Mouse (Mus musculus): Measurements from ENCODE around the gene Rb1. TPM values are rescaled to one million over a fixed set of nuclear protein-coding genes. Genes with fewer than 3 reads are reported as not detected.

Gene Rb1
- polyA plus RNA-seq, 1 experiment from 2014 or later = 27.1 TPM

DNA sequence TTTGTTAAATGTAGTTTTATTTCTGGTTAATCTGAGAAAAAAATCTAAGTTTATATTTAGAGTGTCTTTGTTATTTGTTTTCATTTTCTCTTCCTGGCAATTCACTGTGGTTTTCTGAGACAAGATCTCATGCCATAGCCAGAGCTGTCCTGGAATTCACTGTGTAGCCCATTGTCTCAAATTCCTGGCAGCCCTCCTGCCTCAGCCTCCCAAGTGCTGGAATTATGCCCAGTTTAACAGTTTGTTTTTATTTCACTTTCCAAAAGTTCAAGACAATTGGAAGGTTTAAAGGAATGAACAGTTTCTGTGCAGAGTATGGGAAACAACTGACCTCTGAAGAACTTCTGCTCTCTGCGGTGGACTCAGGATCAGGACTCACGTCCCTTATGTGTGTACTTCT lies 4.2 kb upstream of the Rb1 start:
- 94% methylated on average over 2 of the region's 2 CpGs for WGBS
- Histone ChIP-seq H3K4me1 (replicated peaks) (peaks cover 9% of the 10 kb centered on the region), H3K9me3 (no peaks in the 10 kb centered on the region), H3K4me3 (no peak overlapping the region), H3K27ac (no peak overlapping the region), H3K27me3 (ENCODE audit: insufficient read depth, poor library complexity, severe bottlenecking) (no peaks in the 10 kb centered on the region), H3K36me3 (no peaks in the 10 kb centered on the region)
- DNase-seq (ENCODE audit: low spot score) = no peak

DNA sequence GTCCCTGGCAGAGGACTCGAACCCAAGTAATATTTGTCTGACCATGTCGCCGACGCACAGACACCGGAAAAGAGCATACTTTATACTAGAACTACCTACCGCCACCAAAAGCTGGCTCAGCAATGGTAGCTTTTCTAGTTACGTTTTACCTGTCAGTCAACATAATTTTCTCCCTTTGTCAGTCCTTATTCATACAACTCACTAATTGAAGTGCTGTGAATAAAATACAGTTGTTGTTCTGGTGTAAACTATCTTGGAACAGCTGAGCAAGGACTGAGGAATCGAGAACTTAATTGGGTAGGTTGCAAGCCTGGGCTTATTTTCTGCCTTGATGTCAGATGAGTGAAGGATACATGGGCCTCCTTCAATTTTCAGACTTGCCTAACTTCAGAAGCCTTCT lies 889 bp upstream of the Rb1 start:
- WGBS = 10% methylated on average over 8 of the region's 8 CpGs
- DNase-seq (ENCODE audit: low spot score) = no peak
- Histone ChIP-seq H3K4me3 (peak overlapping the region; percentile 95), H3K4me1 (replicated peaks) (peaks cover 18% of the 10 kb centered on the region), H3K27me3 (ENCODE audit: insufficient read depth, poor library complexity, severe bottlenecking) (no peaks in the 10 kb centered on the region), H3K9me3 (no peaks in the 10 kb centered on the region), H3K27ac (peak overlapping the region; percentile 96), H3K36me3 (peaks cover 1% of the 10 kb centered on the region; the same call in 1 of the 2 replicates)

DNA sequence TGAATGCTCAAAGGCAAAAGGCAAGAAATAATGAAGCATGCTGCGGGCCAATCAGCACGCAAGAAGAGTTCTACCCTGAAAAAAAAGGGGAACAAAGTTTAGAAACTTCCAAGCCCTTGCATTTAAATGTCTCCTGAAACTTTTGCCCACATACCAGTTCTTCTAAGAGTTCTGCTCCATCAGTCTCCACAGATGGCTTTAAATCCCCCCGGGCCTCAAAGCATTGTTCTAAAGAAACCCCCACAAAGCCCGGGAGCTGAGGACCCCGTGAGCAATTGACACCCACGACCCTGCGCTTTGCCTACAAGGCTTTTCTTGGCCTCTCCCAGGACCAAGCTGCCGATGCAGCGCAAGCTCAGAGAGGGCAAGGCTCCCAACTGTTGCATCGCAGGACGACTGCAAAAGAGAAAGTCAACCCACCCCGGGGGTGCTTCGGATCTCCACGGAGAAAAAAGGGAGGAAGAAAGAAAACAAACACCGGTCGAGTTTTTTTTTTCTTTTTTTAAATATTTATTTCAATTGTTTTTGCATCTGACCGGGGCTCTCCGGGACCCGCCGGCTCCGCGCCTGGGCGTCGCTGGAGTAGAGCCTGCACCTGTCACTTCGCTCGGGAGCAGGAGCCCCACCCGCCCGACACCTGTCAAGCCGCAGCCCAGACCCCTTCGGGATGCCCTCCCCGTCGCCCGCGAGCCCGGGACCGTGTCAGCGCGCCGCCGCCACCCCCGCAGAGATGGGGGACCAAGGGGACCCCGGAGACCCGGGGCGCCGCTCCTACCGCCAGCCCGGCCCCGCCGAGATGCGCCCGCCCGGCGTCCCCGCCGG lies 777 bp downstream of the Rb1 start:
- H3K4me1 ChIP-seq (replicated peaks) = peaks cover 18% of the 10 kb centered on the region
- H3K36me3 ChIP-seq = peaks cover 15% of the 10 kb centered on the region; the same call in 1 of the 2 replicates
- H3K27ac ChIP-seq = peak overlapping the region; percentile 96
- H3K4me3 ChIP-seq = peak overlapping the region; percentile 95
- DNase-seq (ENCODE audit: low spot score) = peak; percentile 63
- under 1% methylated on average over 55 of the region's 55 CpGs for WGBS
- no peaks in the 10 kb centered on the region for H3K27me3 ChIP-seq (ENCODE audit: insufficient read depth, poor library complexity, severe bottlenecking)
- H3K9me3 ChIP-seq = no peaks in the 10 kb centered on the region

DNA sequence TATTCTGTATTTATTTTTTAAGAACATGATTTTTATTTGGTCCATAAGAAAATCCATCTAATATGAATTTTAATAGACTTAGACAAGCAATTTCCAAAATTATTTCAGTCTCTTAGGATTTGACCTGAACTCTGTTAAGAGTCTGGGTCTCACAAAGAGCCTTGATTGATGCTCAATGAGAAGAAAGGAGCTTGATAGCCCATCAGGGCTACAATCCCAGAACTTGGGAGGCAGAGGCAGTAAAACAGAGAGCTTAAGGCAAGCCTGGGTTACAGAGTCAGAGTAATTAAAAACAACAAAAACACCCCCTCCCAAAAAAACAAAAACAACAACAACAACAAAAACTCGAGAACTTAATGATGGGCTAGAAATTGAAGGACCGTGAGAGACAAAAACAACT lies 1.7 kb downstream of the Rb1 start:
- H3K27ac ChIP-seq = no peak overlapping the region
- peak overlapping the region; percentile 95 for H3K4me3 ChIP-seq

DNA sequence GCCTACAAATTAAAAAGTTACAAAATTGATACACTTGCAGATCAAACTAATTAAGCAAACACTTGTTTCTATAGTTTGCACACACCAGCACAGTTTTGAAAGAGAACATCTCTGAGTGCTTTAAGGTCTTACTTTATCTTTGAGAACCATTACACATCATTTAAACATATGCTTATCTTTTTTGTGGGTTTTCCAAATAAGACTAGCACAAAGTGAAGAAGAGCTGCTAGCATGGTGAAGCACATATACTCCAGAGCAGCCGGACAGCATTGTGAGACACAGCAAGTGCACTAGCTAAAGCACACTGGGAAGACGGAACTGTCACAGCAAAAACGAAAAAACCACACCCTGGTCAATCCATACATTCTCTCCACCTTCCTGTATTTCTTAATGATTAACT lies 3.5 kb downstream of the Rb1 start:
- 85% methylated on average over 3 of the region's 3 CpGs for WGBS
- no peaks in the 10 kb centered on the region for H3K9me3 ChIP-seq
- H3K27me3 ChIP-seq (ENCODE audit: insufficient read depth, poor library complexity, severe bottlenecking) = no peaks in the 10 kb centered on the region
- peaks cover 29% of the 10 kb centered on the region for H3K36me3 ChIP-seq
- H3K4me1 ChIP-seq (replicated peaks) = peaks cover 18% of the 10 kb centered on the region
- H3K4me3 ChIP-seq = no peak overlapping the region
- no peak overlapping the region for H3K27ac ChIP-seq
- DNase-seq (ENCODE audit: low spot score) = no peak

More for the DNA sequence above, 1.7 kb downstream of the Rb1 start:
- Histone ChIP-seq H3K4me1 (replicated peaks) (peaks cover 18% of the 10 kb centered on the region), H3K36me3 (peaks cover 22% of the 10 kb centered on the region; the same call in 1 of the 2 replicates), H3K9me3 (no peaks in the 10 kb centered on the region), H3K27me3 (ENCODE audit: insufficient read depth, poor library complexity, severe bottlenecking) (no peaks in the 10 kb centered on the region)
- DNase-seq (ENCODE audit: low spot score) = no peak
- 53% methylated on average over 2 of the region's 2 CpGs for WGBS

DNA sequence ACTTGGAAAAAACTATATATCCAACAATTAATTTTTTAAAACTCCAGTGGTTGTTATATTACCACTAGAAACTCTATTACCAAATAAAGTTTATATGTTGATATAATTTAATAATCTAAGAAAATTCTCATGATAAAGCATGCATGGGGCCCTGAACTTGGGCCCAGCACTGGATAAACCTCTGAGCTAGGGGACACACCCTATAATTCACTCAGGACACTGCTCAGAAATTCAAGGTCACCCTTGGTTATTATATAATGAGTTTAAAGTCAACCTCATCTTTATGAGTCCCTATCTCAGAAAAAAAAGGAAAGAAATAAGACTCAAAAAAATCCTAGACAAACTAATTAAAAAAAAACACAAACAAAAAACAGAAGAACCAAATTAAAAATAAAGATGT lies 8.7 kb downstream of the Rb1 start:
- H3K36me3 ChIP-seq = peaks cover 29% of the 10 kb centered on the region
- no peak overlapping the region for H3K27ac ChIP-seq
- 0 out of 2 replicates have a peak, but pooled peaks cover 2% of the 10 kb centered on the region for H3K4me1 ChIP-seq (replicated peaks)

DNA sequence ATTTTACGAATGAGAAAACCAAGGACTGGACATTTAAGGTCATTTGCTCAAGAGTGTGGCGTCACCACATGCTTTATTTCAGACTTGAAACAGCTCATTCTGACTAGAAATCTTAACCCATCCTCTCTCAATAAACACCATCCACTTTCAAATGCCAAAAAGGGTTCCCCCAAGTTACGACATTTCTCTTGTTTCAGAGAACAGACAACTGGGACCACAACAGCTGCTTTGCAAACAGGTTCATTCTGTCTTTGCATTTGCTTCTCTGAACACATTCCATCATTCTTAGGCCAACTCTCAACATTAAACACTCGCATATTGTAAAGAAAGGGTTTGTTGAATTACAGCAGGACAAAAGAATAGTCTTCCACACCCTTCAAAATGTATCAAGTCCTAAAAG lies 11.8 kb downstream of the Rb1 start:
- H3K4me1 ChIP-seq (replicated peaks) = 0 out of 2 replicates have a peak, but pooled peaks cover 2% of the 10 kb centered on the region
- WGBS = 83% methylated on average over 4 of the region's 4 CpGs
- H3K27me3 ChIP-seq (ENCODE audit: insufficient read depth, poor library complexity, severe bottlenecking) = no peaks in the 10 kb centered on the region
- peaks cover 6% of the 10 kb centered on the region for H3K36me3 ChIP-seq
- no peaks in the 10 kb centered on the region for H3K9me3 ChIP-seq
- no peak overlapping the region for H3K27ac ChIP-seq
- H3K4me3 ChIP-seq = no peak overlapping the region
- DNase-seq (ENCODE audit: low spot score) = no peak

More for the DNA sequence above, 8.7 kb downstream of the Rb1 start:
- H3K4me3 ChIP-seq = no peak overlapping the region
- no peaks in the 10 kb centered on the region for H3K9me3 ChIP-seq
- DNase-seq (ENCODE audit: low spot score) = no peak
- H3K27me3 ChIP-seq (ENCODE audit: insufficient read depth, poor library complexity, severe bottlenecking) = no peaks in the 10 kb centered on the region

DNA sequence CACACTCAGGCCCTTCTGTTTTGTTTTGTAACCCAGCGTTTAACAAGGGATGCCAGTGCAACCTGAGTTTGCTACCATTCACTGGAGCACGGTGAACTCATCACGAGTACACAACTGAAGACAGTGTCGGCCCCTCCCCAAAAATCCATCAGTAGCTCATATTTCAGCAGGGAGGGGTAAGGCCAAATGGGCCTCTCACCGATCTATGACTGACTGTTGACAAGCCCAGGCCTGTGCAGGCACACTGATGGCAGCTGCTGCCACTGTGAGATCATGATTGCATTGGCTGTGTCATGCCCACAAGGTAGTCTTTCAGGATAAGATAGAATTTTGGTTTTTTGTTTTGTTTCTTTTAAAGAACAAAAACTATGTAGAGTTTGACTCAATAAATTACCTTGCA lies 12.2 kb downstream of the Rb1 start:
- DNase-seq (ENCODE audit: low spot score) = no peak
- H3K27ac ChIP-seq = no peak overlapping the region
- H3K4me1 ChIP-seq (replicated peaks) = 0 out of 2 replicates have a peak, but pooled peaks cover 2% of the 10 kb centered on the region
- H3K4me3 ChIP-seq = no peak overlapping the region
- H3K27me3 ChIP-seq (ENCODE audit: insufficient read depth, poor library complexity, severe bottlenecking) = no peaks in the 10 kb centered on the region
- 0 out of 2 replicates have a peak, but pooled peaks cover 1% of the 10 kb centered on the region for H3K36me3 ChIP-seq
- WGBS = 72% methylated on average over 5 of the region's 5 CpGs
- H3K9me3 ChIP-seq = no peaks in the 10 kb centered on the region

DNA sequence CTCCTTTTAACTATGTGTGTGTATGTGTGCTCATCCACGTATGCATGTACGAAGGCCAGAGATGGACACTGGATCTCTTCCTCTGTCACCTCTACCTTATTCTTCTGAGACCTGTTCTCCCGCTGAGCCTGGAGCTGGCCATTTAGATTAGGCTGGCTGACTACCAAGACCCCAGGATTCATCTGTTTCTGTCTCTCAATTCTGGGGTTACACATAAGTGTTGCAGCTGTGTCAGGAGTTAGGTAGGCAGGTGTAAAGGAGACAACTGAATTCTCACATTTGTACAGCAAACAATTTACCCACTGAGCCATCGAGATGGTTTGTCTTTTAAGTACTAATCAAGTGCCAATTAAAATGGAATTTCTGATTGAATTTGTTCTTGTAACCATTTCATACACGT lies 12.7 kb downstream of the Rb1 start:
- 91% methylated on average over 5 of the region's 5 CpGs for WGBS
- 0 out of 2 replicates have a peak, but pooled peaks cover 2% of the 10 kb centered on the region for H3K4me1 ChIP-seq (replicated peaks)
- no peak overlapping the region for H3K4me3 ChIP-seq
- no peak for DNase-seq (ENCODE audit: low spot score)
- H3K27ac ChIP-seq = no peak overlapping the region
- no peaks in the 10 kb centered on the region for H3K36me3 ChIP-seq
- no peaks in the 10 kb centered on the region for H3K27me3 ChIP-seq (ENCODE audit: insufficient read depth, poor library complexity, severe bottlenecking)
- no peaks in the 10 kb centered on the region for H3K9me3 ChIP-seq

DNA sequence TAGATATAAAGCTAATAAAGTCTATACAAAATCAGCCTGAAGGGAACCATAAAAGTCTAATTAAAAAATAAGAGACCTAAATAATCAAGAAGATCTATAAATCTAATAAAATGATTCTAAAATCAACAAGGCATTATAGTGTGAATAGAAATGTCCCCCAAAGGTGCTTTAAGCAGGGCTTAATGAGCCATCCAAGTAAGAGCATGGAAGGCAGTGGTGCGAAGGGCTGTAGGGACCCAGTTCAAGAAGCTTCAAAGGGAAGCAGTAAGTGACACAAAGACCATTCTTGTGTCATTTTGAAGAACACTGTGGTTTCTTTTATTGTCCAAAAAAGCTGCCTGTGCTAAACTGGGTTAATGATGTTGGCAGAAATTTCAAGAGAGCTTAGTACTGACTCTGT lies 18.1 kb downstream of the Rb1 start:
- Histone ChIP-seq H3K36me3 (no peaks in the 10 kb centered on the region), H3K27me3 (ENCODE audit: insufficient read depth, poor library complexity, severe bottlenecking) (no peaks in the 10 kb centered on the region), H3K9me3 (no peaks in the 10 kb centered on the region), H3K4me1 (replicated peaks) (no peaks in the 10 kb centered on the region), H3K4me3 (no peak overlapping the region), H3K27ac (no peak overlapping the region)
- 89% methylated on average over 1 of the region's 1 CpGs for WGBS
- DNase-seq (ENCODE audit: low spot score) = no peak

DNA sequence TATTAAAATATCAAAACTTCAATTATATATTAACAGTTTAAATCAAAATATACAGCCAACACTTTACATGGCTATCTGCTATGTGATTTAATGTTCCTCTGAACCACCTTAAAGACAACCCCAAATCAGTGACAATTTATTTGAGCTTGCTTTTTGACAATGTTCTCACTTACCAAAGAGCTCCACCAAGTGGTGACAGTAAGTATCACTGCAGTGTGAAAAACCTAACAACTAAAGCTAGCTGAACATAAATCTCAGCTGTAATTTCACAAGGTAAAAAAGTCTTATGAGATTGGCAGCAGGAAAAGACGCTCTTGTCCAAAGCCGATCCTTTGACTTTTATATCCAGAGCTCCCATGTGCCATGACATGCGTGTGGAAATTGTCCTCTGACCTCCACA lies 22.4 kb downstream of the Rb1 start:
- Histone ChIP-seq H3K9me3 (no peaks in the 10 kb centered on the region), H3K4me3 (no peak overlapping the region), H3K27me3 (ENCODE audit: insufficient read depth, poor library complexity, severe bottlenecking) (no peaks in the 10 kb centered on the region), H3K36me3 (no peaks in the 10 kb centered on the region), H3K4me1 (replicated peaks) (no peaks in the 10 kb centered on the region), H3K27ac (no peak overlapping the region)
- DNase-seq (ENCODE audit: low spot score) = no peak
- 51% methylated on average over 3 of the region's 3 CpGs for WGBS

DNA sequence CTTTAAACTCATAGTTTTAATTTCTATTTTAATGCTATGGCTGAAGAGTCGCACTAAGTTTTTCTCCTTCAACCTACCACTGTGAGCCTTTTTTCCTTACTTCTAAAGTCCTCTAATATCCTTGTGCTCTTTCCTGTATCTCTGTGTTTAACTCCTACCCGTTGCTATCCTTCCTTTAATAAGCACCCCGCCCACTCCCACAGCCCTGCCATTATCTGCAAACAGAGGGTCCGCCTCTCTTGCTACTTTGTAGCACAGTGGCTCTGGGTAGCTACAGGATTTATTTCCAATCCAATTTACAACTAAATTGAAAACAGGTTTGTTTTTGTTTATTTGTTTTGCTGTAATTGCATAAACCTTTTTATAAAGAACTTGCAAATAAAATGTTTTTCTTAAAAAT lies 23.8 kb downstream of the Rb1 start:
- H3K36me3 ChIP-seq = peaks cover 7% of the 10 kb centered on the region; the same call in 1 of the 2 replicates
- WGBS = 70% methylated on average over 4 of the region's 4 CpGs
- no peak overlapping the region for H3K27ac ChIP-seq

DNA sequence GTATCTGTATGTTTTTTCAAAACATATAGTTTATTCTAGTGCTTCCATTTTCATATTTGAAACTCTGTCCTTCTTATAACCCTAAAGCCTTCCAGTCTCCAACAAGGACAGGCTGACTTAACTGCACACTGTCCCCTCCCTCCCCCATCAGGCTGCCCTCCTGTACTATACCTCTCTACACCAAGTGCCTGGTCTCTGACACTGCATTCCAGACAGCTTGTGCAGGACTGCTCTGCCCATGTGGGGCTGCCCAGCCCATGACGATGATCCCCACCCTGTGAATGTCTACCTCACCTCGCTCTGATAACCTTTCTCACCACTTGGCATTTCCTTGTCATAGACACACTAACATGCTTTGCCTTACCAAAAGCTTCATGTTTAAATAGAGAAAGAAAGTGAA lies 30.1 kb downstream of the Rb1 start:
- H3K27me3 ChIP-seq (ENCODE audit: insufficient read depth, poor library complexity, severe bottlenecking) = no peaks in the 10 kb centered on the region
- 84% methylated on average over 2 of the region's 2 CpGs for WGBS
- H3K4me1 ChIP-seq (replicated peaks) = no peaks in the 10 kb centered on the region
- H3K4me3 ChIP-seq = no peak overlapping the region
- no peak overlapping the region for H3K27ac ChIP-seq
- H3K9me3 ChIP-seq = no peaks in the 10 kb centered on the region
- no peak for DNase-seq (ENCODE audit: low spot score)
- peaks cover 30% of the 10 kb centered on the region for H3K36me3 ChIP-seq

More for the DNA sequence above, 23.8 kb downstream of the Rb1 start:
- H3K4me1 ChIP-seq (replicated peaks) = no peaks in the 10 kb centered on the region
- H3K27me3 ChIP-seq (ENCODE audit: insufficient read depth, poor library complexity, severe bottlenecking) = no peaks in the 10 kb centered on the region
- no peak overlapping the region for H3K4me3 ChIP-seq
- DNase-seq (ENCODE audit: low spot score) = no peak
- H3K9me3 ChIP-seq = no peaks in the 10 kb centered on the region

All from hindbrain, embryonic 10.5 days (tissue).